Mouse (Mus musculus): Measurements from ENCODE around the gene AU021092.

DNA sequence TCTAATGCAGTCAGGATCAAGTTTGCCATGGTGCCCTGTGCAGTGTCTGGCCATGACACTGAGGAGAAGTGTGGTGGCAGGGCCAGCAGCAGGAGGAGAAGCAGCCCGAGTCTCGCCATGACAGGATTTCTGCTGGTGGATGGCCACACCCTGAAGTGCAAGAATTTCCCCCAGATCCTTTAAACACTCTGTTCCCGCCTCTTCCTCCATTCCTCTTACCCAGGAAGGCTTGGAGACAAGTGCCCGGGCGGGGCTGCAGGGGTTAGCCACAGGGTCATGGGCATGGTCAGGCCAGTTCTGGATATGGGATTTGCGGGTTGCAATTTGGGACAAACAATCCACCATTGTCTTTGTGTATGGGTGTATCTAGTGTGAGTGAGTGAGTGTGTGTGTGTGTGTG lies at the start of gene AU021092:
- TF ChIP-seq POLR2A (IDR thresholded peaks at IDR 0.05; ENCODE audit: low read depth, low read length): no peak
- no peak for TF ChIP-seq CTCF (IDR thresholded peaks at IDR 0.05; ENCODE audit: extremely low read depth, insufficient read depth, insufficient read length, insufficient replicate concordance)
